Mouse (Mus musculus): ENCODE measurements at regions not wholly inside any gene's neighbourhood (a gene's known extent, or its start where the extent isn't known, plus 50 kb on each side); places are given as distances from the start of the nearest gene placed in this dataset.

- Histone ChIP-seq H3K4me3 (replicated peaks; ENCODE audit: low read length) (no peak overlapping the region), H3K27ac (replicated peaks; ENCODE audit: low read depth, low read length) (peak overlapping the region; percentile 58; the same call in 1 of the 2 replicates)
- WGBS = 51% methylated on average over 2 of the region's 2 CpGs
These were observed 89.8 kb upstream of the Tspan5 start for GRCm38 (mm10) chr3:138652206-138652605.

GRCm38 (mm10) chr3:138652685-138653084, 89.3 kb upstream of the Tspan5 start:
- peak; percentile 66 for DNase-seq (ENCODE audit: low spot score)
- TF ChIP-seq POLR2A (IDR thresholded peaks at IDR 0.05; ENCODE audit: borderline replicate concordance, extremely low read depth, insufficient read depth, insufficient read length) = no peak
- WGBS = 21% methylated on average over 4 of the region's 4 CpGs

More at GRCm38 (mm10) chr3:138652206-138652605, 89.8 kb upstream of the Tspan5 start:
- Histone ChIP-seq H3K4me1 (ENCODE audit: control insufficient read depth, insufficient read depth, low read length) (peaks cover 5% of the 10 kb centered on the region; the same call in 1 of the 2 replicates), H3K36me3 (ENCODE audit: control insufficient read depth, insufficient read depth, low read length) (no peaks in the 10 kb centered on the region), H3K4me2 (replicated peaks; ENCODE audit: low read depth, low read length, severe bottlenecking) (no peak overlapping the region), H3K27me3 (ENCODE audit: control insufficient read depth, insufficient read depth, low read length) (no peaks in the 10 kb centered on the region), H3K9ac (ENCODE audit: low read depth, low read length, severe bottlenecking) (no peak overlapping the region), H3K9me3 (ENCODE audit: control insufficient read depth, low read length) (no peaks in the 10 kb centered on the region)
- DNase-seq (ENCODE audit: low spot score) = no peak
- ATAC-seq (ENCODE audit: low FRiP score, low read depth) = no peak
- TF ChIP-seq POLR2A (IDR thresholded peaks at IDR 0.05; ENCODE audit: borderline replicate concordance, extremely low read depth, insufficient read depth, insufficient read length) = no peak

GRCm38 (mm10) chr3:138653549-138654246, 88.3 kb upstream of the Tspan5 start:
- Histone ChIP-seq H3K4me3 (replicated peaks; ENCODE audit: low read length) (no peak overlapping the region), H3K4me2 (replicated peaks; ENCODE audit: low read depth, low read length, severe bottlenecking) (no peak overlapping the region), H3K9ac (ENCODE audit: low read depth, low read length, severe bottlenecking) (no peak overlapping the region), H3K4me1 (ENCODE audit: control insufficient read depth, insufficient read depth, low read length) (peaks cover 5% of the 10 kb centered on the region; the same call in 1 of the 2 replicates), H3K27ac (replicated peaks; ENCODE audit: low read depth, low read length) (0 out of 2 replicates have a peak overlapping the region, but pooled peaks have one; percentile 21), H3K27me3 (ENCODE audit: control insufficient read depth, insufficient read depth, low read length) (no peaks in the 10 kb centered on the region), H3K36me3 (ENCODE audit: control insufficient read depth, insufficient read depth, low read length) (no peaks in the 10 kb centered on the region), H3K9me3 (ENCODE audit: control insufficient read depth, low read length) (no peaks in the 10 kb centered on the region)
- DNase-seq (ENCODE audit: low spot score) = peak; percentile 63
- WGBS = 46% methylated on average over 13 of the region's 13 CpGs
- ATAC-seq (ENCODE audit: low FRiP score, low read depth) = peak; percentile 62
- no peak for TF ChIP-seq POLR2A (IDR thresholded peaks at IDR 0.05; ENCODE audit: borderline replicate concordance, extremely low read depth, insufficient read depth, insufficient read length)

More at GRCm38 (mm10) chr3:138652685-138653084, 89.3 kb upstream of the Tspan5 start:
- Histone ChIP-seq H3K4me1 (ENCODE audit: control insufficient read depth, insufficient read depth, low read length) (peaks cover 5% of the 10 kb centered on the region; the same call in 1 of the 2 replicates), H3K4me2 (replicated peaks; ENCODE audit: low read depth, low read length, severe bottlenecking) (no peak overlapping the region), H3K36me3 (ENCODE audit: control insufficient read depth, insufficient read depth, low read length) (no peaks in the 10 kb centered on the region), H3K4me3 (replicated peaks; ENCODE audit: low read length) (no peak overlapping the region), H3K27me3 (ENCODE audit: control insufficient read depth, insufficient read depth, low read length) (no peaks in the 10 kb centered on the region), H3K27ac (replicated peaks; ENCODE audit: low read depth, low read length) (peak overlapping the region; percentile 58), H3K9ac (ENCODE audit: low read depth, low read length, severe bottlenecking) (no peak overlapping the region), H3K9me3 (ENCODE audit: control insufficient read depth, low read length) (no peaks in the 10 kb centered on the region)
- ATAC-seq (ENCODE audit: low FRiP score, low read depth) = peak; percentile 73; the same call in 1 of the 2 replicates

- 76% methylated on average over 16 of the region's 16 CpGs for WGBS
- Histone ChIP-seq H3K27ac (replicated peaks; ENCODE audit: low read depth, low read length) (no peak overlapping the region), H3K9ac (ENCODE audit: low read depth, low read length, severe bottlenecking) (no peak overlapping the region), H3K36me3 (ENCODE audit: control insufficient read depth, insufficient read depth, low read length) (no peaks in the 10 kb centered on the region), H3K27me3 (ENCODE audit: control insufficient read depth, insufficient read depth, low read length) (no peaks in the 10 kb centered on the region), H3K9me3 (ENCODE audit: control insufficient read depth, low read length) (no peaks in the 10 kb centered on the region), H3K4me2 (replicated peaks; ENCODE audit: low read depth, low read length, severe bottlenecking) (no peak overlapping the region), H3K4me1 (ENCODE audit: control insufficient read depth, insufficient read depth, low read length) (peaks cover 5% of the 10 kb centered on the region; the same call in 1 of the 2 replicates), H3K4me3 (replicated peaks; ENCODE audit: low read length) (no peak overlapping the region)
- DNase-seq (ENCODE audit: low spot score) (no peak), ATAC-seq (ENCODE audit: low FRiP score, low read depth) (no peak)
- no peak for TF ChIP-seq POLR2A (IDR thresholded peaks at IDR 0.05; ENCODE audit: borderline replicate concordance, extremely low read depth, insufficient read depth, insufficient read length)
These were observed 87.2 kb upstream of the Tspan5 start for GRCm38 (mm10) chr3:138654610-138655371.

GRCm38 (mm10) chr3:138655479-138655878, 86.5 kb upstream of the Tspan5 start:
- H3K27ac ChIP-seq (replicated peaks; ENCODE audit: low read depth, low read length) = no peak overlapping the region
- no peaks in the 10 kb centered on the region for H3K36me3 ChIP-seq (ENCODE audit: control insufficient read depth, insufficient read depth, low read length)
- no peak for DNase-seq (ENCODE audit: low spot score)
- H3K4me3 ChIP-seq (replicated peaks; ENCODE audit: low read length) = no peak overlapping the region
- peaks cover 5% of the 10 kb centered on the region; the same call in 1 of the 2 replicates for H3K4me1 ChIP-seq (ENCODE audit: control insufficient read depth, insufficient read depth, low read length)
- TF ChIP-seq POLR2A (IDR thresholded peaks at IDR 0.05; ENCODE audit: borderline replicate concordance, extremely low read depth, insufficient read depth, insufficient read length) = no peak
- H3K4me2 ChIP-seq (replicated peaks; ENCODE audit: low read depth, low read length, severe bottlenecking) = no peak overlapping the region
- 49% methylated on average over 3 of the region's 3 CpGs for WGBS
- no peaks in the 10 kb centered on the region for H3K27me3 ChIP-seq (ENCODE audit: control insufficient read depth, insufficient read depth, low read length)
- H3K9me3 ChIP-seq (ENCODE audit: control insufficient read depth, low read length) = no peaks in the 10 kb centered on the region
- ATAC-seq (ENCODE audit: low FRiP score, low read depth) = 0 out of 2 replicates have a peak, but pooled peaks have one; percentile 10
- H3K9ac ChIP-seq (ENCODE audit: low read depth, low read length, severe bottlenecking) = no peak overlapping the region

All from limb, embryonic 14.5 days (tissue).